Mouse (Mus musculus) brain, embryonic 18.5 days (tissue): ENCODE results near the gene Bicc1.
"Not testable (repeated sequence)": the region's sequence is repeated elsewhere in the genome, so short reads cannot be mapped to it uniquely, and the experiment has no call there.

Experiments used
- DNase-seq: peaks from one replicate; pipeline ENCODE4 v3.0.0-alpha.2; 2012; ENCODE audit warnings: low read depth, low spot score

Bicc1 gene

GRCm38 (mm10) chr10:70998136-70998535, 161.4 kb downstream of the Bicc1 start:
- DNase-seq, result no peak

DNA sequence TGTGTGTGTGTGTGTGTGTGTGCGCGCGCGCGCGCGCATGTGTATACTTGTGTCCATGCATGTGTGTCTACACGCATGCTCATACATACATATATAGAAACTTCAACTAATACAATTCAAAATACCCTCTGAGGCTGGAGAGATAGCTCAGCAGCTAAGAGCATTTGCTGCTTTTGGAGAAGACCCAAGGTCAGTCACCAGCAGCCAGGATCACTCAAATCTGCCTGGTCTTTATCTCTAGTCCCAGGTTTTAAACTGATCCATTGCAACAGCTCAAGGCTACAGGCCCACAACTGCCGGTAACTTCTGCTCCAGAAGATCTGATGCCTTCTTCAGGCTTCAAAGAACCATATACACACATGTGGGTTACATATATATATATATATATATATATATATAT, 163.4 kb downstream of the Bicc1 start:
- DNase-seq, result no peak

- no peak for DNase-seq
Observed at GRCm38 (mm10) chr10:70994135-70994497, 165.4 kb downstream of the Bicc1 start.

DNA sequence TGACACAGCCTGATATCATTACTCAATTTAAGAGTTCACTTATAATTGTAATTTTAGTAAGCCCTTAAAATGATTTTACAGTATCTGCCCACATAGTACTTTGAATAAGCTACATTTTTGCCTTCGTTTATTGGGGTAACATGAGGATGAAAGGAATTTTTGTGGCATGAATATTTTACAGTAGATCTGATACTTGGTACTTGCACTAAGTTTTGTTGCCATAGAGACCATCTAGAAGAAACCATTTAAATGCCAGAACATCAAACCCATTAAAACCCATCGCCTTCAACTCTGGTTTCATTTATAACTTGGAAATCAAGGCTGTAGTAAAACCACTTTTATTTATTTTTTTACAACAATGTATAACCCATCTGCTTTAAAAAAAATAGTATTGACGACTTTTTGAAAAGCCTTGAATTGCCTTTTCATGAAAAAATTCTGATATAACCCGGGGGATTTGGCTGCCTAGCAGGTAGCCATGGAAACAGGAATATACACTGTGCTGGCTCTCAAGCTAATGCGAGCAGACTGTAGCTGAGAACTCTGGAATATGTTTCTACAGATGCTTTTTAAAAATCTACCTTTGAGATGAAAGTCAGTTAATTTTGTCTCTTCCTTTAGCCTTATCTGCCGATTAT, 165.9 kb downstream of the Bicc1 start:
- DNase-seq, result peak; percentile 70

DNA sequence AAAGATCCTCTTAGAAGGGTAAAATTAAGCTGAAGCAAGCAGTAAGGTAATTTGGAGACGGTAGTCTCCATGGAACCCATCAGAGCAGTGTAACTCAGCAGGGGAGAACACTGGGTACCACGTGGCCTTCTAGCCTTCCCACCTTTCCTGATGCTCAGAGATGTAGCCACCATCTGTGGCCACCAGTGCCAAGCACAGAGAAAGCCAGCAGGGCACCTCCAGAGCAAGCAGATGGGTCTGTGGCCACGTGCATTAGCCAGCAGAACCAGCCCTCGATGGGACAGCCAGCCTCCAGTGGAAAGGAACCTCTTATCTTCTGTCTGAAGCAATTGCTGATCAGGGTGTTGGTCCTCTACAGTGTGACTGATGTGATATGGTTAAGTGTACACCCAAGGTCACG, 172.1 kb downstream of the Bicc1 start:
- no peak for DNase-seq

DNA sequence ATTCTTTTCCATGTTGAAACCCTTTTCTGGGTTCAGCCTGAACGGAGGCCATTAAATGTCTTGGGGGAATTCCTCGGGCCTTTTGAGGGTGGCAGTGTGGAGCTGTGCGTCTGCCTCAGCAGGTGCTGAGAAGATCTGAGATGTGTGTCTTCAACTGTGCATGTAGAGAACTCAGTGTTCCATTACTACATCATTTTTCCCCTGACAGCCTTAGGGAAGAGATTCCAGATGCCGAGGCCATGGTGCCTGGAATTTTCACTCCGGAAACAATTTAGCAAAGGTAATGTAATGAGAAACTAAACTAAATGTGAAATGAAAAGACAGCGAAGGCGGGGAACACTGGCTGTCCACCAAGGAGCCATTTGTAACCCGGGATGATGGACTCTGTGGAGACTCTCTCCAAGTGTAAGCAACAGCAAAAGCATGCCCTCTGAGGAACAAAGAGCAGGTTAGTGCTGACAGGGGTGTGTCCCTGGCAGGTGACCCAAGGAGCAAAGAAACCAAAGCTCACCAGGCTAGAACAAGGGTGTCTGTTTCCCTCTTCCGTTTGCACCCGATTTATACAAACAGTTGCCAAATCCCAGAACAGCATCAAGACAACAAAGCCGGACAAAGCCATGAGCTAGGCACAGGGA, 176.3 kb downstream of the Bicc1 start:
- DNase-seq, result no peak

GRCm38 (mm10) chr10:70982156-70982555, 177.3 kb downstream of the Bicc1 start:
- no peak for DNase-seq

GRCm38 (mm10) chr10:70979657-70980056, 179.8 kb downstream of the Bicc1 start:
- no peak for DNase-seq

GRCm38 (mm10) chr10:70977141-70977540, 182.4 kb downstream of the Bicc1 start:
- DNase-seq, result no peak

DNA sequence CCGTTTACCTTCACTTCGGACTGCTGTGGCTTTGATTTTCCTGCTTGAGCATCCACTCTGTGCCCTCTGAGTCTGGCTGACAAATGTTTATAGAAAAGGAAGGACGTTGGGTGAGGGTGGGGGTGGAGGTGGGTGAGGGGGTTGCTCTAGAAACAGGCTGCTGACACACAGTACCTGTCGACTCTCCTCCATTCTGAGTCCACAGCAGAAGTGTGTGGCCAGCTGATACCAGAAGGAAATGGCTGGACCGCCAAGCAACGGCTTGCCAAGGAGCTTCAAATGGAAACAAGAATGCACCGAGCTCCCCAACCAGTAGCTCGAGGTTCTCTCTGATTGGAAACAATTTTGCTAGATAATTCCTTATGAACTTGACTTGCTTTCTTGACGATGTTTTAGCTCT, 182.9 kb downstream of the Bicc1 start:
- DNase-seq, result no peak

DNA sequence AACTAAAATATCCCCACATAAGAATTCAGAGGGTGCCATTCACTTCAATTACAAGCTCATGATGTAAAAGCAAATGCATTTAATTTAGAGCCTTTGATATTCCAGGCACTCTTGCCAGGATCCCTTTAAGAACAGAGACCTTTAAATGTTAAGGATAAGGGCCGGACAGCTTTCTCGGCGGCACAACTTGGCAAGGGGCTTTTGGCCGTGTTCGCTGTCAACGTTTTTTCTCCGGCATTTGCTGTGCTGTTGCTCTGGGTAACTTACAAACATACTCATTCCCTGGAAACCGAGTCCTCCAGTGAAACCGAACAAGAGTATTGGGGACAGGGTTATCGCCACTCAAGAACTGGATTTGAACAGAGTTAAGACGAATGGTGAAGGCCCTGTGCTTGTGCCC, 188.3 kb downstream of the Bicc1 start:
- DNase-seq, result no peak

DNA sequence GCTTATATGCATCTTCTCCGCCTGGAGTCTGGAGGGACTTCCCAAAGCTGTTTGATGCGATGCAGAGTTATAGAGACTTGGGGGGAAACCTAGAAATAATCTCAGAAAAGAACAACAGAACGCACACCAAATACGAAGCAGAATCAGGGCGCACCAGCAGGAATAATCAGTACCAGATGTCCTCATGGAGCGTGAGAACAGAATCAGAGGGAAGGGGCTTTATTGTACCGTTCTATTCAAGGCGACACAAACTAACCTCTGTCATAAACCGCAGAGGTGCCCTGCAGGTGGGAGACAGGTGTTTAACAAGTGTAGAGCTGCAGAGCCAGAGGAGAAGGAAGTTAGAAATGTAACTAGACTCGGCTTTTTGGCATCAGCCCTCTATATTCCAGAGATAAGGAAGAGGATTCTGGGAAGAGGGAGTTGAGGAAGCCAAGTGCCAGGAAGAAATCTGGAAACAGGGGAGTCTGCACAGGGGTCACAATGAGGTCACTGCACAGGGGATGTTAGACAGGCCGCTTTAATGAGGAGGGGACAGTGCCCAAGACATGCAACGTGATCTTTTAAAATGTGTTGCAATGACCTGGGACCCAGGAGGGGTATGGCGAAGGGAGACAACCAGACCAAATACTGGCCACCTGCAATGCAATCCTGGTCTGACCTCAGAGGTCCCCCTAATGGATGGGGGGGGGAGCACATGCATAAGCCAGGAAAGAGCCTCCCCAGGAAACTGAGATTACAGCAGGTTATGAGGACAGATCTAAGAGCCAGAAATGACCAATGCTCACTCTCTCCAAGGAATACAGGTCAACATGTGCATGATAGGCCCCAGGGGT, 190.4 kb downstream of the Bicc1 start:
- DNase-seq, result no peak

DNA sequence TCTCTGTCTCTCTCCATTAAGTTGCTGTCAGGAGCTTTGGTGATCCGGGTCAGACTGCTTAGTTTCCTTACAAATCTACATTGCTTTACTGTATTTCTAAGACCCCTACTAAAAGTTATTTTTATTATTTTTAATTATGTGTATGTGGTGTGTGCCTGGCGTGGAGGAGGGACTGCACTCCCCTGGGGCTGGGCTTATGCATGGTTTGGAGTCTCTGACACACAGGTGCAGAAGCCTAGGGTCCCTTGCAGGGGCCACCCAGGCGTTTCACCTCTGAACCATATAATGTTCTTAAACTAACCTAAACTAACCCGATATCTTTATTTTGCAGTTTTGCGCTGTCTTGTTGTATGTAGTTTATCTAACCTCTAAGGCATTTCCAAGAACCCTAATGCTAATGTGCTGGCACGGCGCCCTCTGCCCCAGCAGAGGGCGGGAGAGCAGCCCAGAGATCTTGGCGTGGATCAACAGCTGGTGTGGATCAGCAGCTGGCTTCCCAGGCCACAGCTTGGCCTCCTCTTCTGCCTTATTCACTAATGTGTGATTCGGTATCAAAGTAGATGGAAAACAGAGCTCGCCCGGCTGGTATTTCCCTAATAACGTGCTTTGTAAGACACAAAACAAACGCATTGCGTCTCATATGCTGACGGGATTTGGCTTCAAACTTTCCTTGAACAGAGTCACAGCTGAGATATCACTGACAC, 192.7 kb downstream of the Bicc1 start:
- DNase-seq, result no peak

DNA sequence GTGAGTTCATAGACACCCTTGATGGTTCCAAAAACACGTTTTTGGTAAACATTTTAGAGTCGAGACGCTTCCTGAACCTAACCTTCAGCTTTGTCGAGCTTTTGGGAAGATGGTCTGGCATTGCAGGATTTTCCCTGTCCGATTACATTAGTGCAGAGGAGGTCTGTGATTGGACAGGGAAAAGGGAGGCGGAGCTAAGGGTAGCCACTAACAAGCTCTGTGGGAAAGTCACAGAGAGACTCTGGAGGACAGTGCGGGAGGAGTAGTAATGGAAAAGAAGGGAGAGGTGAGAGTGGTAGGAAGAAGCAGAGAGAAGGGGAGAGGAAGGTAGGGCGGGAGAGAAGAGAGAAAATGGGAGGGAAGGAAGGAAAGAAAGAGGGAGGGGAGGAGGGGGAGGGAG, 194.8 kb downstream of the Bicc1 start:
- DNase-seq, result no peak

- DNase-seq, result peak; percentile 58
Observed at GRCm38 (mm10) chr10:70963599-70964193, 195.8 kb downstream of the Bicc1 start.

- DNase-seq, result no peak
Observed at GRCm38 (mm10) chr10:70961641-70962040, 197.9 kb downstream of the Bicc1 start.

- not testable (repeated sequence) for DNase-seq
Observed at GRCm38 (mm10) chr10:70960396-70960795, 199.1 kb downstream of the Bicc1 start.

DNA sequence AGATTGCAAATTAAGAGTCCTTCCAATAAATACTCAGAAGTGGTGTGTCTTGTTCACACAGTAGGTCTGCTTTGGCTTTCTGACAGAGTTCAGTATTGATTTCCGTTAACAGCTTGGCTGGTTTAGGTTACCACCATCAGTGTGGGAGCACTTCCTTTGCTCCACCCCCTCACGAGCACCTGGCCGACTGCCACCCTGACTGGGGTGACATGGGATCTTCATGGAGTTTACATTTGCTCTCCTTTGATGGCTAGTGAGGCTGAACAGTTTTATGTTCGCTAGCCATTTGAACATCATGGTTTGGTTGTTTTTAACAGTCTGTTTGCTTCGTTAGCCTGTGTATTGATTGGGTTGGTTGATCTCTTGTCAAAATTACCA, 206.7 kb downstream of the Bicc1 start:
- no peak for DNase-seq

- peak; percentile 71 for DNase-seq
Observed at GRCm38 (mm10) chr10:70952056-70952769, 207.3 kb downstream of the Bicc1 start.

DNA sequence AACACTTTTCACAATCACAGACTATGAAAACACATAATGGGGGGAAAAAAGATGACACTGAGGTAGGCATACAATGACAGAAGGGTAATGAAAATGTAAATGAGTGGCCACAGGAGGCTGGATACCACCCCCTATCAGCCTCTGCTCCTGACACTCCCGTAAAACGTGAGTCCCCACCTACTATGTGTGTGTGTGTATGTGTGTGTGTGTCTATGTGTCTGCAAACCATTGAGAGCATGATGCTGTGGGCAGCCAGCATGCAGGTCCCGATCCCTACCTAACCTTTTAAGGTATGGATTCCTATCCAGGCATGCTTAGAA, 209.4 kb downstream of the Bicc1 start:
- no peak for DNase-seq
